Mouse (Mus musculus): ENCODE results near the gene Mvb12b.

Mvb12b gene

GRCm38 (mm10) chr2:33734781-33735485, 152.8 kb downstream of the Mvb12b start:
- DNase-seq (ENCODE audit: low spot score in 2 of 2) = peak in 1 of 2 experiments; percentile 54

- DNase-seq (ENCODE audit: low spot score in 2 of 2) = no peak
Measured at GRCm38 (mm10) chr2:33729701-33730100, 158.0 kb downstream of the Mvb12b start.

GRCm38 (mm10) chr2:33727199-33727598, 160.5 kb downstream of the Mvb12b start:
- DNase-seq (ENCODE audit: low spot score in 2 of 2) = no peak

- no peak for DNase-seq (ENCODE audit: low spot score in 2 of 2)
Measured at GRCm38 (mm10) chr2:33720380-33720898, 167.3 kb downstream of the Mvb12b start.

- no peak for DNase-seq (ENCODE audit: low spot score in 2 of 2)
Measured at GRCm38 (mm10) chr2:33719339-33720066, 168.2 kb downstream of the Mvb12b start.

GRCm38 (mm10) chr2:33718561-33718960, 169.2 kb downstream of the Mvb12b start:
- DNase-seq (ENCODE audit: low spot score in 2 of 2) = no peak

GRCm38 (mm10) chr2:33717821-33718351, 169.9 kb downstream of the Mvb12b start:
- no peak for DNase-seq (ENCODE audit: low spot score in 2 of 2)

GRCm38 (mm10) chr2:33717378-33717777, 170.4 kb downstream of the Mvb12b start:
- DNase-seq (ENCODE audit: low spot score in 2 of 2) = no peak

- no peak for DNase-seq (ENCODE audit: low spot score in 2 of 2)
Measured at GRCm38 (mm10) chr2:33716878-33717277, 170.9 kb downstream of the Mvb12b start.

GRCm38 (mm10) chr2:33714932-33715331, 172.8 kb downstream of the Mvb12b start:
- DNase-seq (ENCODE audit: low spot score in 2 of 2) = no peak

- DNase-seq (ENCODE audit: low spot score in 2 of 2) = no peak
Measured at GRCm38 (mm10) chr2:33713580-33714260, 174.0 kb downstream of the Mvb12b start.

- no peak for DNase-seq (ENCODE audit: low spot score in 2 of 2)
Measured at GRCm38 (mm10) chr2:33712811-33713210, 174.9 kb downstream of the Mvb12b start.

GRCm38 (mm10) chr2:33708831-33709230, 178.9 kb downstream of the Mvb12b start:
- no peak for DNase-seq (ENCODE audit: low spot score in 2 of 2)

GRCm38 (mm10) chr2:33708096-33708495, 179.7 kb downstream of the Mvb12b start:
- no peak for DNase-seq (ENCODE audit: low spot score in 2 of 2)

- no peak for DNase-seq (ENCODE audit: low spot score in 2 of 2)
Measured at GRCm38 (mm10) chr2:33706403-33706802, 181.3 kb downstream of the Mvb12b start.

GRCm38 (mm10) chr2:33705687-33706320, 181.9 kb downstream of the Mvb12b start:
- DNase-seq (ENCODE audit: low spot score in 2 of 2) = no peak

- DNase-seq (ENCODE audit: low spot score in 2 of 2) = no peak
Measured at GRCm38 (mm10) chr2:33703286-33703685, 184.5 kb downstream of the Mvb12b start.

- DNase-seq (ENCODE audit: low spot score in 2 of 2) = peak; percentile 39 to 52
Measured at GRCm38 (mm10) chr2:33702705-33703104, 185.0 kb downstream of the Mvb12b start.

GRCm38 (mm10) chr2:33701446-33701815, 186.3 kb downstream of the Mvb12b start:
- no peak for DNase-seq (ENCODE audit: low spot score in 2 of 2)

GRCm38 (mm10) chr2:33700581-33701445, 186.9 kb downstream of the Mvb12b start:
- no peak for DNase-seq (ENCODE audit: low spot score in 2 of 2)

- no peak for DNase-seq (ENCODE audit: low spot score in 2 of 2)
Measured at GRCm38 (mm10) chr2:33698898-33699297, 188.8 kb downstream of the Mvb12b start.
